Mouse (Mus musculus): Measurements from ENCODE around the gene Zbtb45.

Zbtb45 gene

GRCm38 (mm10) chr7:13013671-13014070, 3.8 kb upstream of the Zbtb45 start:
- Histone ChIP-seq H3K27me3 (ENCODE audit: insufficient read depth, low read length) (no peaks in the 10 kb centered on the region), H3K9me3 (ENCODE audit: low read length) (no peaks in the 10 kb centered on the region), H3K4me1 (replicated peaks; ENCODE audit: low read depth, low read length) (peaks cover 63% of the 10 kb centered on the region), H3K36me3 (ENCODE audit: insufficient read depth, low read length) (no peaks in the 10 kb centered on the region), H3K4me3 (replicated peaks; ENCODE audit: low read length) (peak overlapping the region; percentile 50)
- TF ChIP-seq POU5F1 (IDR thresholded peaks at IDR 0.05; ENCODE audit: borderline replicate concordance, low read length) (no peak), CTCF (conservative IDR thresholded peaks at IDR 0.05; ENCODE audit: low read length) (no peak), NANOG (IDR thresholded peaks at IDR 0.05; ENCODE audit: borderline replicate concordance, low read length) (no peak)

GRCm38 (mm10) chr7:13009143-13010004, 460 bp downstream of the Zbtb45 start:
- Histone ChIP-seq H3K9me3 (ENCODE audit: low read length) (no peaks in the 10 kb centered on the region), H3K36me3 (ENCODE audit: insufficient read depth, low read length) (peaks cover 23% of the 10 kb centered on the region), H3K4me1 (replicated peaks; ENCODE audit: low read depth, low read length) (peaks cover 73% of the 10 kb centered on the region), H3K27me3 (ENCODE audit: insufficient read depth, low read length) (no peaks in the 10 kb centered on the region), H3K4me3 (replicated peaks; ENCODE audit: low read length) (peak overlapping the region; percentile 85)
- TF ChIP-seq POU5F1 (IDR thresholded peaks at IDR 0.05; ENCODE audit: borderline replicate concordance, low read length) (no peak), CTCF (conservative IDR thresholded peaks at IDR 0.05; ENCODE audit: low read length) (peak; percentile 93)

GRCm38 (mm10) chr7:13007341-13008092, 2.3 kb downstream of the Zbtb45 start:
- no peak for TF ChIP-seq POU5F1 (IDR thresholded peaks at IDR 0.05; ENCODE audit: borderline replicate concordance, low read length)
- no peak for TF ChIP-seq NANOG (IDR thresholded peaks at IDR 0.05; ENCODE audit: borderline replicate concordance, low read length)
- no peak for TF ChIP-seq CTCF (conservative IDR thresholded peaks at IDR 0.05; ENCODE audit: low read length)
- Histone ChIP-seq H3K9me3 (ENCODE audit: low read length) (no peaks in the 10 kb centered on the region), H3K36me3 (ENCODE audit: insufficient read depth, low read length) (peaks cover 30% of the 10 kb centered on the region), H3K27me3 (ENCODE audit: insufficient read depth, low read length) (no peaks in the 10 kb centered on the region), H3K4me3 (replicated peaks; ENCODE audit: low read length) (peak overlapping the region; percentile 85), H3K4me1 (replicated peaks; ENCODE audit: low read depth, low read length) (peaks cover 63% of the 10 kb centered on the region)

GRCm38 (mm10) chr7:13006531-13006930, 3.3 kb downstream of the Zbtb45 start:
- TF ChIP-seq NANOG (IDR thresholded peaks at IDR 0.05; ENCODE audit: borderline replicate concordance, low read length) (no peak), CTCF (conservative IDR thresholded peaks at IDR 0.05; ENCODE audit: low read length) (no peak), POU5F1 (IDR thresholded peaks at IDR 0.05; ENCODE audit: borderline replicate concordance, low read length) (no peak)
- Histone ChIP-seq H3K36me3 (ENCODE audit: insufficient read depth, low read length) (peaks cover 30% of the 10 kb centered on the region), H3K4me3 (replicated peaks; ENCODE audit: low read length) (peak overlapping the region; percentile 85), H3K27me3 (ENCODE audit: insufficient read depth, low read length) (no peaks in the 10 kb centered on the region), H3K9me3 (ENCODE audit: low read length) (no peaks in the 10 kb centered on the region), H3K4me1 (replicated peaks; ENCODE audit: low read depth, low read length) (peaks cover 53% of the 10 kb centered on the region)

GRCm38 (mm10) chr7:13006011-13006410, 3.8 kb downstream of the Zbtb45 start:
- H3K27me3 ChIP-seq (ENCODE audit: insufficient read depth, low read length), result no peaks in the 10 kb centered on the region
- TF ChIP-seq POU5F1 (IDR thresholded peaks at IDR 0.05; ENCODE audit: borderline replicate concordance, low read length) (no peak), CTCF (conservative IDR thresholded peaks at IDR 0.05; ENCODE audit: low read length) (no peak), NANOG (IDR thresholded peaks at IDR 0.05; ENCODE audit: borderline replicate concordance, low read length) (no peak)
- H3K4me1 ChIP-seq (replicated peaks; ENCODE audit: low read depth, low read length), result peaks cover 48% of the 10 kb centered on the region
- peak overlapping the region; percentile 85 for H3K4me3 ChIP-seq (replicated peaks; ENCODE audit: low read length)
- no peaks in the 10 kb centered on the region for H3K9me3 ChIP-seq (ENCODE audit: low read length)
- H3K36me3 ChIP-seq (ENCODE audit: insufficient read depth, low read length), result peaks cover 30% of the 10 kb centered on the region

GRCm38 (mm10) chr7:13003380-13003779, 6.5 kb downstream of the Zbtb45 start:
- Histone ChIP-seq H3K4me3 (replicated peaks; ENCODE audit: low read length) (no peak overlapping the region), H3K4me1 (replicated peaks; ENCODE audit: low read depth, low read length) (peaks cover 40% of the 10 kb centered on the region), H3K9me3 (ENCODE audit: low read length) (no peaks in the 10 kb centered on the region), H3K27me3 (ENCODE audit: insufficient read depth, low read length) (no peaks in the 10 kb centered on the region), H3K36me3 (ENCODE audit: insufficient read depth, low read length) (peaks cover 30% of the 10 kb centered on the region)
- TF ChIP-seq POU5F1 (IDR thresholded peaks at IDR 0.05; ENCODE audit: borderline replicate concordance, low read length) (no peak), NANOG (IDR thresholded peaks at IDR 0.05; ENCODE audit: borderline replicate concordance, low read length) (no peak), CTCF (conservative IDR thresholded peaks at IDR 0.05; ENCODE audit: low read length) (no peak; the same call in 1 of the 2 replicates)

- Histone ChIP-seq H3K27me3 (ENCODE audit: insufficient read depth, low read length) (no peaks in the 10 kb centered on the region), H3K4me3 (replicated peaks; ENCODE audit: low read length) (no peak overlapping the region), H3K4me1 (replicated peaks; ENCODE audit: low read depth, low read length) (peaks cover 35% of the 10 kb centered on the region), H3K9me3 (ENCODE audit: low read length) (no peaks in the 10 kb centered on the region), H3K36me3 (ENCODE audit: insufficient read depth, low read length) (peaks cover 26% of the 10 kb centered on the region)
- TF ChIP-seq CTCF (conservative IDR thresholded peaks at IDR 0.05; ENCODE audit: low read length) (no peak), NANOG (IDR thresholded peaks at IDR 0.05; ENCODE audit: borderline replicate concordance, low read length) (no peak), POU5F1 (IDR thresholded peaks at IDR 0.05; ENCODE audit: borderline replicate concordance, low read length) (no peak)
These were observed 8.2 kb downstream of the Zbtb45 start for GRCm38 (mm10) chr7:13001584-13001983.

GRCm38 (mm10) chr7:12998851-12999250, 11.0 kb downstream of the Zbtb45 start, which contains the start of gene Trim28:
TSS of gene Trim28 (plus strand) at chr7:12999114.
- Histone ChIP-seq H3K9me3 (ENCODE audit: low read length) (no peaks in the 10 kb centered on the region), H3K4me3 (replicated peaks; ENCODE audit: low read length) (no peak within 1 kb of the TSS), H3K4me1 (replicated peaks; ENCODE audit: low read depth, low read length) (peaks cover 11% of the 10 kb centered on the region), H3K36me3 (ENCODE audit: insufficient read depth, low read length) (peaks cover 2% of the 10 kb centered on the region), H3K27me3 (ENCODE audit: insufficient read depth, low read length) (no peaks in the 10 kb centered on the region)
- TF ChIP-seq CTCF (conservative IDR thresholded peaks at IDR 0.05; ENCODE audit: low read length) (no peak), POU5F1 (IDR thresholded peaks at IDR 0.05; ENCODE audit: borderline replicate concordance, low read length) (no peak), NANOG (IDR thresholded peaks at IDR 0.05; ENCODE audit: borderline replicate concordance, low read length) (no peak)

Data from E14TG2a.4 (cell line).